Mouse (Mus musculus): ENCODE measurements at regions not wholly inside any gene's neighbourhood (a gene's known extent, or its start where the extent isn't known, plus 50 kb on each side); places are given as distances from the start of the nearest gene placed in this dataset.

DNA sequence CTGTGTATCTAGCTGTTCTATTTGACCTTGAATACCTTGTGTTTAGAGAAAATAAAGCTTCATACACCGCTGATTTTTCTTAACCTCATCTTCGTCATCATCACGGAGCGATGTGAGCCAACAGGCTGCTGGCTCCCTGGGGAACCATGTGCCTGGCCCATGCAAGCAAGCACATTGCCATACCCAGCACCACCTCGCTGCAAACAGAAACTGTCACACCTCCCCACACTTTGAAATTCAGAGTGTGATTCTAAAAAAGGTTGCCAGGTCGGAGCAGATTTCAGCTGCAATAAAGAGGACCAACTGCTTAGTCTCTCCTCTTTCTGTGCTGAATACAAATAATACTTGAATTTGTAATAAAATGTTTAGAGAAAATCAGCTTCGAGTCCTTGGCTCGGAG is 54.0 kb upstream of the Ptprt start:
- TF ChIP-seq CTCF (IDR thresholded peaks at IDR 0.05; ENCODE audit: borderline replicate concordance, extremely low read depth, insufficient read depth, insufficient read length) (no peak), POLR2A (IDR thresholded peaks at IDR 0.05; ENCODE audit: borderline replicate concordance, extremely low read depth, insufficient read depth, insufficient read length, poor library complexity, severe bottlenecking) (no peak)
